Mouse (Mus musculus) kidney, adult 2 months (tissue): Measurements from ENCODE around the gene Pmfbp1.

Source experiments
- CTCF ChIP-seq: fragments of 200-500 bp; conservative IDR thresholded peaks from 2 replicates; pipeline ENCODE4 v1.5.1; 2011; ENCODE audit warnings: low read depth, mild to moderate bottlenecking, control low read depth, low read length, moderate library complexity, mixed read lengths; ENCODE audit not compliant: insufficient read depth, insufficient read length
- POLR2A ChIP-seq: fragments of 200-500 bp; IDR thresholded peaks from one replicate; pipeline ENCODE4 v1.6.1; 2011; ENCODE audit warnings: low read depth, low read length, control low read depth

GRCm38 (mm10) chr8:109571139-109571538 is 77.3 kb downstream of the Pmfbp1 start:
- TF ChIP-seq POLR2A: no peak
- TF ChIP-seq CTCF: no peak
